Mouse (Mus musculus): ENCODE results near the gene Selenok.

- TF ChIP-seq CTCF (IDR thresholded peaks at IDR 0.05; ENCODE audit: low read depth) (no peak), EP300 (IDR thresholded peaks at IDR 0.05; ENCODE audit: low read depth) (no peak)
Observed at GRCm38 (mm10) chr14:30009864-30010560, 41.9 kb downstream of the Selenok start.
